Mouse (Mus musculus) sigmoid colon, adult 10 weeks (tissue): ENCODE measurements around the gene Gpr26. TPM values are rescaled to one million over a fixed set of nuclear protein-coding genes. Genes with fewer than 3 reads are reported as not detected.

ENCODE experiments used
- polyA plus RNA-seq: library from polyadenylated mRNA; stranded (reverse); fragments of 350-450 nt; fragmentation: Illumina TruSeq; extraction: RNeasy Lipid Tissue Mini Kit (QIAGEN cat#74804); gene quantifications from one replicate; pipeline ENCODE4 v1.2.3, GENCODE M21; 2014; ENCODE audit warnings: low read depth, low replicate concordance

Gene Gpr26
- polyA plus RNA-seq = not detected

GRCm38 (mm10) chr7:131966023-131966915 is at the start of gene Gpr26:
TSS of gene Gpr26 (plus strand) at chr7:131966460.

Other genes with a start within 250 kb of the Gpr26 start
- 5.3 TPM for gene Cpxm2, start 188.3 kb downstream of the Gpr26 start, polyA plus RNA-seq